25 mouse cellular contexts compared by ENCODE assay signal in genomic region chr11:87175031-87175430, GRCm38 (mm10).
"Had no signal": no experiment of that assay in that cellular context is flagged by ENCODE, and none has a peak within 500 bp of the region (broad histone marks: within the 10 kb centered on the region; RNA-seq: fewer than 3 reads in every experiment).

No protein-coding gene starts in this region.

- H3K27me3 ChIP-seq: embryonic facial prominence, embryonic 12.5 days; embryonic facial prominence, embryonic 13.5 days; embryonic facial prominence, embryonic 15.5 days; forebrain, embryonic 12.5 days; forebrain, embryonic 13.5 days; forebrain, embryonic 15.5 days had no signal

- H3K4me1 ChIP-seq: embryonic facial prominence, embryonic 10.5 days; embryonic facial prominence, embryonic 12.5 days; embryonic facial prominence, embryonic 13.5 days; embryonic facial prominence, embryonic 15.5 days; forebrain, embryonic 10.5 days; forebrain, embryonic 12.5 days; forebrain, embryonic 13.5 days; forebrain, embryonic 15.5 days had no signal

- H3K27ac ChIP-seq: embryonic facial prominence, embryonic 10.5 days; embryonic facial prominence, embryonic 12.5 days; embryonic facial prominence, embryonic 13.5 days; embryonic facial prominence, embryonic 15.5 days; forebrain, embryonic 10.5 days; forebrain, embryonic 12.5 days; forebrain, embryonic 13.5 days; forebrain, embryonic 15.5 days; gastrocnemius, adult 2 months; heart, adult 2 months had no signal

- H3K4me3 ChIP-seq: embryonic facial prominence, embryonic 10.5 days; embryonic facial prominence, embryonic 12.5 days; embryonic facial prominence, embryonic 13.5 days; embryonic facial prominence, embryonic 15.5 days; erythroblast, embryonic 14.5 days; forebrain, embryonic 10.5 days; forebrain, embryonic 12.5 days; forebrain, embryonic 13.5 days; forebrain, embryonic 15.5 days; gastrocnemius, adult 2 months; heart, adult 2 months had no signal

- H3K9ac ChIP-seq: embryonic facial prominence, embryonic 12.5 days; embryonic facial prominence, embryonic 13.5 days; embryonic facial prominence, embryonic 15.5 days; forebrain, embryonic 12.5 days; forebrain, embryonic 13.5 days; forebrain, embryonic 15.5 days; forebrain, postnatal 0 days had no signal

- H3K9me3 ChIP-seq: embryonic facial prominence, embryonic 10.5 days; embryonic facial prominence, embryonic 12.5 days; embryonic facial prominence, embryonic 13.5 days; embryonic facial prominence, embryonic 15.5 days; forebrain, embryonic 10.5 days; forebrain, embryonic 12.5 days; forebrain, embryonic 13.5 days; forebrain, embryonic 15.5 days had no signal

- DNase-seq: cerebellum, adult 9-10 months; cerebellum, adult 9-11 months; cerebellum, postnatal 10 days; cerebellum, postnatal 14 days; cerebellum, postnatal 25 days; cerebellum, postnatal 36 days; embryo, embryonic 11 days; forebrain, postnatal 0 days; gastrocnemius, adult 2 months; gastrocnemius, postnatal 10 days; gastrocnemius, postnatal 14 days; gastrocnemius, postnatal 25 days; gastrocnemius, postnatal 36 days; heart, adult 11 months; heart, adult 18-20 months; heart, adult 2 months had no signal
